Mouse (Mus musculus) CD4-positive, CD25-positive, alpha-beta regulatory T cell, adult 4 months (primary cell): ENCODE data around the gene Col27a1. TPM values are rescaled to one million over a fixed set of nuclear protein-coding genes. Genes with fewer than 3 reads are reported as not detected.

Source experiments
- ATAC-seq: one replicate; pipeline ENCODE4 v1.8.0; 2017
- polyA plus RNA-seq, 2 experiments: library from polyadenylated mRNA; unstranded; fragments of 100-300 nt; shearing (Covaris generic); gene quantifications; one replicate each; pipeline ENCODE4 v1.2.1; 2017

Col27a1 gene
- polyA plus RNA-seq: under 1 TPM; 0.33 to 0.75 TPM

DNA sequence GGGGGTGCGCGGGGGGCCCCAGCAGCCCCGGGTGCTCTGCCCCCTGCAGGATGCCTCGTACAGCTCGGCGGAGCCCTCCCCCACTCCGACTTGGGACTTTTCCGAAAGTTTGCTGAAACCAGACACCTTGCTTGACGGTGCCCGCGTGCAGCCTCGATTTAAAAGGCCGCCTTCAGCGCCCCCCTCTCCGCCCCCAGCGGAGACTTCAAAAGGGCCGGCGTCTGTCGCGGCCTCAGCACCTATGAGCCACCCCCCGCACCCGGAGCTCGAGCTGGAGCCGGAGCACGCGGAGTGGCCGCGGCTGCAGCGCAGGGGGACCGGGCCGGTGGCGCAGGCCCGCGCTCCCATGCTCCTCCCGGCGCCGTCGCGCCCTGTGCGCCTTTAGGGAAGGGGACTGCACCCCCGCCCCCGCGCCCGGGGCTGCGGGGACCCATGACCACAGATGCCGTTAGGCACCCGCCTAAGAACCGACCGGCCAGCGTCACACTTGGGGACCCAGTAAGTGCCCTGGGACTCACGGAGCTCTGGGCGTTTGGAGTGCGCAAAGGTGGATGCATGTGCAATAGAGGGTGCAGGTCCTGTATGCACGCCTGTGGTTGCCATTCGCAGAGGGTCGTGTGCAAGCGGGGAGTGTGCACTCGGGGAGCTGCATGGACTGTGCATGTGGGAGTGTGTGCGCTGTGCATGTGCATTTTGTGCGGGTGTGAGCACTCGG lies at the start of gene Col27a1:
Col27a1 (plus strand) TSS at position 98 of the 715 bp plus-strand sequence.
- ATAC-seq: no peak

DNA sequence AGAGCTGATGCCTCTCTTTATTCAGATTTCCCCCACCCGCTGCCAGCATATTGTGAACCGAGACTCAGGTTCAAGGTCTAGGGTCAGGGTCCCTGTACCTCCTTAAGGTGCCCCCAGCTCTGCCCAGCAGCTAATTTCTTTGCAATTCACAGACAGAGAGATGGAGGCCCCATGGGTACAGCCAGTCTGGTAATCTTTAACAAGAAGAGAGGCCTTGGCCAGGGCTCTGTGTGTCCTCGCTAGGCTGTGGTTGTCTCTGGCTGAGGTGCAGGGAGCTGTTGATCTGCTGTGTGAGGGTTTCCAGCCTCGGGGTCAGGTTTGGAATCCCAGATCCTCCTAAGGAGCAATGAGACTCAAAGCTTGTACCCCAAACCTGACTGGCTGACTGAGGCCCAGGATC lies 48.2 kb upstream of the Col27a1 start:
- ATAC-seq: no peak

DNA sequence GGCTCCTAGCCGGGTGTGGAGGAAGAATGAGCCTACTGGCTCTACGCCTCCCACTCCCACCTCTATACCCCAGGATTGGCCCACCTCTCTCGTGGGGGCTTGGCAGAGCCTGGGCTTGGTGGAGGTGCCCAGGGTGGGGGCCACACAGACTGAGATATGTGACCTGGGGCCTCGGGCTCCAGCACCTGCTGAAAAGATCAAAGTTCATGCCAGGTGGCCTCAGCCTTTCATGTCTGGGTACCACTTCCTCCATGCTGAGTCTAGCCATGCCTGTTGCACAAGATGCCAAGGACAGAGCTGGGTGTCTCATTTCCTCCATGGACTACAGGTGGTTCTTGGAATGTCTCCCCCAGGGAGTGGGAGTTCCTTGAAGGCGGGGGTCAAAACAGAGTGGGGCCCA lies 47.5 kb upstream of the Col27a1 start:
- no peak for ATAC-seq

DNA sequence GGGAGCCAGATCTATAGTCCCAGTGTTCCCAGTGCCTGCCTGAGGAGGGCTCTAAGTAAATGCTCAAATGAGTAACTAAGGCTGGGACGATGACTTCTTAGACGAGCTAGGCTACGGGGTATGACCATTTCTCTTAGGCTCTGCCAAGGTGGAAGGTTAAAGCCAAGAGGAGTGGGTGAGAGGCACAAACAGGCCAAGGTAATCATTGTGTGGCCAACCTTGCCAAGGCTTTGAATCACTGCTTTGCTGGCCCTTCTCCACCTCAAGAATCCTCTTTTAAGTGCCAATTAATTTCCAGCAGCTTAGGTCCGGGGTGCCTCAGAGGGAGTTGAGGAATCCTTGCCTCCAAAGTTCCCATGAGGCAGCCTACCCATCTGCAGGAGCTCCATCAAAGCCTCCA lies 43.7 kb upstream of the Col27a1 start:
- no peak for ATAC-seq

DNA sequence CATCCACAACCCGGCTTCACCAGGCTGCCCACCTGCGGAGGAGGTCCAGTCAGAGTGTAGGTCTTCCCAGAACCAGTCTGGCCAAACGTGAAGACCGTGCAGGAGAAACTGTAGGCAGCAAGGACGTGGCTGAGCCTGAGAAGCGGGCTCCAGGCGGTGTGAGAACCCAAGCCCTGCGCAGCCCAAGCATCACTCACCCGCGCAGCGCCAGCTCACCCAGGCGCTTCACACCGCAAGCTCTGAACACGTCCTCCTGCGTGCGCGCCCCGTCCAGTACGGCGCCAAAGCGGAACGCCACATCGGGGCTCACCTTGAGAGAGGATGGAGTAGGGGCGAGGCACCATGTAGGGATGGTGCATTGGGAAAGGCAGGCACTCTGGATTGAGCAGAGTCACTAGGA lies 42.7 kb upstream of the Col27a1 start:
- ATAC-seq: no peak

DNA sequence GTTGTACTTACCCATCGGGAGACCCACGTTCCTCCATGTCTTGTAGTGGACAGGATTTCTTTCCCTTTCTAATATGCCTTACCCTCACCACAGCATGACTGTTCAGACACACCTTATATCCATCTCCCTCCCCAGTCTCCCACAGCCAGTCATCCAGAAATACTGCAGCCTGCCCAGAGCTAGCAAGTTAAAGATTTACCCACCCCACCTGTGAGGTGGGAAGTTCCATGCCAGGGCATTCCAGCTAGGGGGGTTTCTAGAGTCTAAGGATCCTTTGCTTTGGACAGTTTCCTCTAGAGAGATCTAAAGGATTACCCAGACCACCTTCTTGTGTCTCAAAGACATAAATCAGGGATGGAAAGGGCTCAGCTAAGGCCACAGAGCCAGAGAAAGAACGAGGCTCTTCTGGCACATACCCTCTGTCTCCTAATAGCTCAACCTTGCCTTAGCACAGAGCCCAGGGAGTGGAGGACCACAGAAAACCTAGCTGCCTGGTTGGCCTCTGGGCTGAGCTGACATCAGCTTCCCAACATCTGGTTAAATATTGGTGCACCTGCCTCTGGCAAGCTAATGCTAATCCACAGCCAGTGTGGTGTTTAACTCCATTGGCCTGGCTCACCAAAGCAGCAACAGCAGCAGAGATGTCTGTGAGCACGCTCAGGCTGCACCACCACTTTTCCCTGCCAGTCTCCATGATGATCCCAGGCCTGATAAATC lies 41.7 kb upstream of the Col27a1 start, which contains the start of gene Kif12:
Kif12 (minus strand) TSS at position 163 of the 717 bp plus-strand sequence.
- no peak for ATAC-seq

DNA sequence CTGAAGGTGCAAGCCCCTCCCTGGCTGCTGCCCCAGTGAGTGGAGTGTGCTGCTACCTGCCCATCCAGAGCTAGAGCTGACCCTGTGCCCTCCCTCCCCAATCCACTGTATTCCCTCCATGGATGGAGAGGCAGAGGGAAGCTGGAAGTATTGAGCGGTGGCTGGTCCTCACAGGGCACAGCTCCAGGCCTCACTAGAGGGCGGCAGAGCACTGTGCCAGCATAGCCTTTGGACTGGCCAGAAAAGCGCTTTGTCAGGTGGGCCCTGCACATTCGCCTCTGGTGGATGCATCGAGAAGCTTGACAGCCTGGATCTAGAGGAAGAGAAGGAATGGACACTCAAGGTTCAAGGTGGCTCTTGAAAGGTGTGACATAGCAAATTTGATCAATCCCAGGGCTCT lies 32.2 kb upstream of the Col27a1 start:
- no peak for ATAC-seq

DNA sequence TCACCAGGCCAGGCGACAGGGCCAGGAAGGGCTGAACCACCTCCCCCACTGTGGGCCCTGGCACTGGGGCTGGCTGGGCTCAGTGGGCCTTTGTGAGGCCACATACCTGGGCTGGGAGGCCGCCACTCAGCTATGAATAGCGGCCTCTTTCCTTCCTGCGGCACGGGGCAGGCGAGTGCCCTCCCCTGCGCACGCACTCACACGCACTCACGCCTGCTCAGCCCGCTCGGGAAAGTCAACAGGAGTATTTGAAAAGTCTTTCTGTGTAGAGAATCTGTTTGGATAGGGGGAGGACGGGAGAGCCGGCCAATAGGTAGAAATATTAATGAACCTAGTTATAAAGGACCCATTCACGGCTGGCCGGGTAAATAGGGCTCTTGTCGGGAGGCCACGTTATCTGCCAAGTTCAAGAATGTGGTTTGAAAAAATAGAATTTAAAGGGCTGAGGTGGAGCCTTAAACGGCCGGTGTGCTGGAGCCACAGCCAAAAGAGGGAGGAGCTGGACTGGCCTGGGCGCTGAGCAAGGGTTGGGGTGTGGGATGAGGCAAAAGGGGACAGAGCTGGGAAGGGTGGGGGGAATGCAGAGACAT lies 27.4 kb upstream of the Col27a1 start:
- ATAC-seq: no peak

DNA sequence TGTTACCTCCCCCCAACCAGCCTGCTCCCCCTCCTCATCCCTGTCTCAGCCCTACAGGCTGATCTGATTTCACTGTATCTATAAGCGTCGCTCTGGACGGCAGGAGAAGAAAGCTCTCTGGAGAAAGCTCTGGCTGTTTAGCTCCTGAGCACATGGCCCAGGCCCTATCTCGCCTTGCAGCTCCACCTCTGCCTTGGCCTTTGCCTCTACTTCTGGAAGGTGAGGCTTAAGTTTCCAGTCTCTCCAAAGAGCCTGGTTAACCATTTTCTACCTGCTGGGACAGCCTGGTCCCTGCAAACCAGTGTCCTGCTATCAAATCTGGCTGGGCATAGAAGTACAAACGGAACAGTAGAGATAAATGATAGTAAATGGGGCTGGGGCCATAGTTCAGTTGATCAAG lies 22.2 kb upstream of the Col27a1 start:
- ATAC-seq: no peak

DNA sequence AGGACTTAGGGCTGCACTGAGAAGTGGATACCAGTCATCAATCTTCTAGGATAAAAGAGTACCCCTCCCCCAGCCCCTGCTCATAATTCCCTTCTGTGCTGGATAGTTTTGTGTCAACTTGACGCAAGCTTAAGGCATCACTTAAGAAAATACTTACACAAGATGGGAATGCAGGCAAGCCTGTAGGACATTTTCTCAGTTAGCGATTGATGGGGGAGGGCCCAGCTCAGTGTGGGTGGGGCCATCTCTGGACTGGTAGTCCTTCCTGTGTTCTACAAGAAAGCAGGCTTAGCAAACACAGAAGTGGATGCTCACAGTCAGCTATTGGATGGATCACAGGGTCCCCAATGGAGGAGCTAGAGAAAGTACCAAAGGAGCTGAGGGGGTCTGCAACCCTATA lies 19.4 kb upstream of the Col27a1 start:
- no peak for ATAC-seq

DNA sequence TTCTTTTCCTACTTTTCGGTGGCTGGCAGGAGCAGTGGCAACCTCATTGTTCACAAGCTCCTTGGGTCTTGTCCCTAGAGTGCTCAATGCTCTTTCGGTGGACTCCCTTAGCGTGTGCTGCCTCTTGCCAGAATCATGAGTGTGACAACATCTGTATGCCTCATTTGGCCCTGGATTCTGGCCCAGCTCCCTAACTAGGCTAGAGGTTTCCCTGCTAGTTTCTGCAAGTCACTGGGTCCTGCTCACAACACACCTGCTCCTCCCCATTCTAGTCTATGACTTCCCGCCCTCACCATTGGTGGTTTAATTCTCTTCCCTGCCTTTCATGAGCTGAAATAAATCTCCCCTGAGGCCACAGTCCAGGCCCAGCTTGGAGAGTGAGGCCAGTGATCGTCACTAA lies 14.4 kb upstream of the Col27a1 start:
- ATAC-seq: no peak

DNA sequence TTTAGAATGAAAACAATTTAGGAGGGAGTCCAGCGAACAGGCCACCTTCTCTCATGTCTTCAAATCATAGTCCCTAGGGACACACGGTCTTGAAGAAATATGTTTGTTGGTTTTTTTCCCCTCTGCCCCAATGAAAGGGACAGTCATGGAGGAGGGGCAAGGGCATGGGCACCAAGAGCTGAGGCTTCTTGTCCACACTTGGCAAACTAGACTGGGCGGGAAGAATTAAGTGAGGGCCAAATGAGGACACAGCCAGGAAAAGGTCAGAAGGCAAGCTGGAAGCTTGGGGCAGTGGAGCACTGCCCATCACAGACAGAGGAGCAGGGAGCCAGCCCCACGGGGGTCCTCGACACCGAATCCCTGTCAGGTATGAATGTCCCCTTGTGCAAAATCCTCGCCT lies 9.9 kb upstream of the Col27a1 start:
- no peak for ATAC-seq

DNA sequence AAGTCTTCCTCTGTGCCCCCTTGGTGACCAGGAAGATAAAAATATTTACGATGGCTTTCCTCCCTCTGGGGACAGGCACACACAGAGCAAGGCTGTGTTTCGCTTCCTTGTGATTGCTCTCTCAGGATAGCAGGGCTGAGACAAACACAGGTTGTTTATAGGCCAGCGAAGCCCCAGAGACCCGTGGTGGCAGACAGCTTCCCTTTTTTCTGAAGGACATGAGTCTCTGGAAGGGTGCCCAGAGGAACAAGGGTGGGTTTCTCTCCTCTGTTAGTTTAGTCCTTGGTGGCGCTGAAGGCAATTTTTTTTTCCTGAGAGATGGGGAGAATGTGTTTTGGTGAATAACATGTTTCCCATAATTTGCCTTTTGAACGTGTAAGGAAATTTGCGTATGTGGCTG lies 8.2 kb upstream of the Col27a1 start:
- no peak for ATAC-seq

DNA sequence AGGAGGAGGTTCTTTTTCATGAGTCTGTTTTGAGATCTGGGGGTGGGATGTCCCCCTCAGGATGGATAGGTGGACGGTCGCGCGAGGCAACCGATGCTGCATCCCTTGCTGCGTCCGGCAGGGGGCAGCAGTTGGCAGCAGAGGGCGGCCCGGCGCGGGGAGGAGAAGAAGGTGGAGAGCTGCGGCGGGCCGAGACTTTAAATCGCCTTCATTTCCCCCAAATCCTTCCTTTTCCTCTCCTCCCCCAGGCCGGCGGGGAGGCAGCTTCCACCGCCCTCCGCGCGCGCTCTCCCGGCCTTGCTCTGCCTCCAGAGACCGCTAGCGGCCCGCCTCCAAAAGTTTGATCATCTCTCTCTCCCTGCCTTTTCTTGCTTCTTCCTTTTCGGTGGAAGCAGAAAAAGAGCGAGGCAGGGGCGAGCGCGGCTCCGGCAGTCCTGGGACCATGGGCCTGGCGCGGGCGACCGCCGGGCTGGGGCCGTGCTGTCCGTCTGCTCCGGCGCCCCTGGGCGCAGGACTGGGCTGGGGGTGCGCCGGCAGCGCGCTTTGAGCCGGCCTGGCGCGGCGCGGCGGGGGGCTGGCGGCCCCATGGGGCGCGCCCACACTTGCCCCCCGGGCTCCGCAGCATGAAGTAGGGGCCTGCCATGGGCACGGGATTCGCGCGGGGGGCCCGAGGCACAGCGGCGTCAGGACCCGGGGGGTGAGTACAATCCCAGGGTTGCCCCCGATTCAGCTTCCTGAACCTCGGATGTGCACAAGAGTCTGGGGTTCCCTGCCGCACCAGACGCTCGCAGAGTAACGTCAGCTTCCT lies 1.6 kb downstream of the Col27a1 start:
- peak; percentile 72 for ATAC-seq

DNA sequence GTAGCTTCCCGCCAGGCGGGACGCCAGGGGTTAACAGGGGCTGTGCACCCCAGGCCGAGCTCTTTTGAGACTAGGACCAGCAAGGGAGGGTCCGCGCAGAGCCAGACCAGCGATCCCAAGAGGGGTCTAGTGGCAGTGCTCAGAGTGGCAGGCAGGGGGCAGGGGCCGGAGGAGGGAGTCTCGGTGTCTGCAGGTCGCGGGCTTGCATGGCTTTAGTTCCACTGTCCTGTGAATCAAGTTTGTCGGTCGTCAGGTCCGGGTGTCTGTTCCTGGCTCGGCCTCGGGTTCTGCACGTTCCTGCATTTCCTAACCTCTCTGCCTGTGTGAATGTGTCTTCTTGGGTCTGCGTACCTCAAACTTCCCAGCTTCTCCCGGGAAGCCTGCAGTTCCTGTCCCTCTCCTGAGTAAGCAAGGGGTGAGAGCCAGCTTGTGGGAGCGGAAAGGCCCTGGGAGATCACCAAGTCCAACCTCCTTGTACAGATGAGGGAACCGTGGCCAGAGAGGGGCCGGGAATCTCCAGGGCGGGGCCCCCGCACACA lies 2.3 kb downstream of the Col27a1 start:
- ATAC-seq: no peak

DNA sequence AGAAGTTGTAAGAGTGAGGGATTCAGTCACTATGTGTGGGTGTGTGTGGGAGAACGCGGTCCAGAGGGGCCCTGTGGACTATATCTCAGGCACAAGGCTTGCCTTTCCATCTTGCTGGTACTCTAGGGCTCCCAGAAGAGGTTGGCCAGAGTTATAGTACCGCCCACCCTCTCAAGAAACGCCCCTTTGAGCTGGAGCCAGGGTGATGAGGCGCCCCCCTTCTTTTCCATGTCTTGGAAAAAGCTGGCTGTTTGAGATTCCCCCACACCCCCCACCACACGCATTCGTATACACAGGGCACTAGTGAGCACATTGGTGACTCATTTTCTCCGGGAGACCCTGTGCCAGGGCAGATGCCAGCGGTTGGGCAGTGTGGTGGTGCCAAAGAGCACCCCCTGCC lies 2.8 kb downstream of the Col27a1 start:
- ATAC-seq: no peak

DNA sequence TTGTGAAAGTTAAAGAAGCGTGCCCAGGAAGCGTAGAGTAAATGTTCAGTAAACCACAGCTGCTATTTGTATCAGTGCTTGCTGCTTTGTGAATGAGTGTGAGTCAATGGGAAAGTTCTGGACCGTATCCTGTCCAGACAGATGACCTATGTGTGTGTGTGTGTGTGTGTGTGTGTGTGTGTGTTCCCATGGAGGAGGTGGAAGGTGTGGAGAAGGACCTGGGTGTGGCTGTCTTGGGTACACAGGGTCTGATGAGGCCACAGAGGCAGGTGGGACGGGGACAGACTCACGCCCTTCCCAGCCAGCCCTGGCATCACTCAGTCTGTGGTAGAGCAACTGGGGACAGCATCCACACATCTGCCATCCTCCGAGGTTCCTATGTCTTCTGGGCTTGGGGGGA lies 3.7 kb downstream of the Col27a1 start:
- no peak for ATAC-seq

DNA sequence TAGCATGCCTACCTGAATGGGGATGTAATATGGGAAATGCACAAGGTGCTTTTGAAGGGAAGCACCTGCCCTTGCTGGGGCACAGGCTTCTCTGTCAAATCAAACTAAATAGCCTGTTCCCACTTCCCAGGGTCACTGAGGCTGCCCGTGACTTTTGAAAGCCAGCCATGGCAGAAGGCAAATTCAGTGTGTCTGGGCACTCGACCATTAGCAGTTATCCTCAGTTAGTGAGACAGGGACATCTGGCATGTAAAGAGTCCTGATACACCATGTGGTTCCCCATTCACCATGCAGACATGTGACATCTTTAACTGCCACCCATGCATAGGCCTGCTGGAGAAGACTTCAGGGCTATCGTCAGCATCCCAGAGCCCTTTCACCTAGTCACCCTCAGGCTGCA lies 5.3 kb downstream of the Col27a1 start:
- ATAC-seq: no peak

DNA sequence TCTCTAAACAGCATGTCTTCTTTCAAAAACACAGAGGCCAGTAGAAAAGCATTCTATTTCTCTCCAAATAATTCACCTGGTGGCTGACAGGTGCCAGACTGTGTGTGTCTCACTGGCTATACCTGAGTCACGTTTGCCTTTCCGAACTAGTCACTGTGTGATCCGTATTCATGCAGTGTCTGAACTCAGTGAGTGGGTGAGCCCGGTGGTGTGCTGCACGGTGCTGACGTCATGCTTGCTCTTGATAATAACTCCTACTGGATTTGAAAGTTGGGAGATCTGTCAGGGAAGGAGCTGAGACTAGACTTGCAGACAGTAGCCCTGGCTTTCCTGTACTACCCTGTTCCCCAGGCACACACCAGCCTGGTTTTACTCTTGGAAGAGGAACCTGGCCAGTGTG lies 5.8 kb downstream of the Col27a1 start:
- ATAC-seq: no peak

DNA sequence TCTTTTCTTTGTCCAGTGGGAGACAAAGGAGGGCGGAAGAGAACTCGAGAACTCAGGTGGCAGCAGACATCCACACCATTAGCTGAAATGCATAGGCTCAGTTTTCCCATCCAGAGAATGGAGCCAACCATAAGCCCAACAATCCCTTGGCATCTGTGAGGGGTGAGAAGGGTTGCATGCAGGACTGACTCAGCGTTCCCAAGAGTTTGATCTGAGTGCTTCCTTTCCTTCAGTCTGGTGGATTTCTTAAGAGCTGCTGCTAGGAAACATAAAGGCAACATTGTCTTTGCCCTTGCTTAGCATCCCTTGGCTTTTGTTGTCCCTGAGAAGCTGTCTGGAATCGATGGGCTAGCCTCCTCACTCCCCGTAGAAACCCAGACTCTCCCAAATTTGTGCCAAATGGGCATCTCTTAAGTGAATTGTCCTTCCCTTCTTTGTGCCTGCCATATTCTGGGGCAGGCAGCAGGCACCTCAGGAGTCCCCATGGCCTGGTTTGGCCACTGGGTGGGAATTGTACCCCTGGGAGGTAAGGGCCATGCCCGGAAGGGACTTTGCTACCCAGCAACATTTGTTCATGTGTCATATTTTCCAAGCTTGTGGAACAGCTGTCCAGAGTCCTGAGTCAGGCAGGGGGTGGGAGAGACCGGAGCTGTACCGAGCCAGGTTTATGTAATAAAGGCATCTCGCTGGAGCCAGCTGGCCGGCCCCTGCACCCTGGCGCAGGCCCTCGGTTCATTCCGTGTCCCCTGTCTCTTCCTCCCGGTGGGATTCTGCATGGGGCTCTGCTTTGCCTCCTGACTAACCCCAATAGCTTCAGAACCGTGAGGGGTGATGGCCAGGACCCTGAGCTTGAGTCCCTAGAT lies 7.5 kb downstream of the Col27a1 start:
- no peak for ATAC-seq

DNA sequence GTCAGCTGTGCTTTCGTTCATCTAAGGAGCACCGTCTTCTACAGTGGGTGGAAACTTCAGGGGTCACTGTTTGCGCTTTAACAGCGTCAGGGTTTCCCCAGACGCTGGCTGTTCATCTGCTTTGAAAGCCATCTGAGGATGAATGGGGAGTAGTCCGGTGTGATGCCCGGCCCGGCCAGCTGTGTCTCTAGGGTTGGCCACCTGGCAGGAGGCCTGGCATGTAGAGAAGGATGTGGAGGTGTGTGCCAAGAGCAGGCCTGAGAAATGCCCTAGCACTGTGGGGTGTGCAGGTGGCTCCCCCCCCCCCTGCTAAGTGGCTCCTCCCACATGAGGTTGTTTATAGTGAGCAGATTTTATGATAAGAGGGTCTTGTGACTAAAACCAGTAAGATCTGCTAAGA lies 8.4 kb downstream of the Col27a1 start:
- peak; percentile 64 for ATAC-seq

DNA sequence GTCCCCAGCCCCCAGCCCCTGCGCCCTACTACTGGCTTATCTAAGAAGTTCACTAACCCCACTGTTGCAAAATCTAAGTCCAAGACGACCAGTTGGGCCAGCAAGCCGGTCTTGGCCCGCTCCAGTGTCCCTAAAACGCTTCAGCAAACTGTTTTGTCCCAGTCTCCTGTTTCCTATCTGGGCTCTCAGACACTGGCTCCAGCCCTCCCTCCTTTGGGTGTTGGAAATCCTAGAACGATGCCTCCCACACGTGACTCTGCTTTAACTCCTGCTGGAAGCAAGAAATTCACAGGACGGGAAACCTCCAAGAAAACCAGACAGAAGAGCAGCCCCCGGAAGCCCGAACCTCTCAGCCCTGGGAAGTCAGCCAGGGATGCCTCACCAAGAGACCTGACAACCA lies 11.6 kb downstream of the Col27a1 start:
- no peak for ATAC-seq
